Mouse (Mus musculus) hindbrain, embryonic 11.5 days (tissue): ENCODE results near the gene Lats1. TPM values are rescaled to one million over a fixed set of nuclear protein-coding genes. Genes with fewer than 3 reads are reported as not detected.
A peak's percentile ranks its signal among the peaks of the same experiment; 100 is the strongest.

ENCODE experiments used
- ATAC-seq: fragments of 200-750 bp; cut with Nextera tagmentation; 2 replicates; pipeline ENCODE4 v1.8.0; 2017; ENCODE audit warnings: mild to moderate bottlenecking, moderate TSS enrichment, moderate library complexity; ENCODE audit not compliant: low FRiP score
- DNase-seq: peaks from one replicate; pipeline ENCODE4 v3.0.0-alpha.2; 2015; ENCODE audit warnings: low spot score
- H3K27ac ChIP-seq: fragments of 300-500 bp; sonication (generic); 2 replicates; pipeline ENCODE4 v1.5.1; 2014; ENCODE audit warnings: mild to moderate bottlenecking, low read depth, low read length
- H3K27me3 ChIP-seq: fragments of 300-500 bp; sonication (generic); 2 replicates; pipeline ENCODE4 v1.6.1; 2014; ENCODE audit warnings: mild to moderate bottlenecking, low read length, moderate library complexity, mixed read lengths; ENCODE audit not compliant: control insufficient read depth, insufficient read depth
- H3K36me3 ChIP-seq: fragments of 300-500 bp; sonication (generic); 2 replicates; pipeline ENCODE4 v1.6.1; 2014; ENCODE audit warnings: mild to moderate bottlenecking, low read length, moderate library complexity, mixed read lengths; ENCODE audit not compliant: control insufficient read depth, insufficient read depth
- H3K4me1 ChIP-seq: fragments of 300-500 bp; sonication (generic); replicated peaks from 2 replicates; pipeline ENCODE4 v1.6.1; 2014; ENCODE audit warnings: low read length, mixed read lengths; ENCODE audit not compliant: control insufficient read depth, insufficient read depth
- H3K4me2 ChIP-seq: fragments of 300-500 bp; sonication (generic); replicated peaks from 2 replicates; pipeline ENCODE4 v1.6.1; 2014; ENCODE audit warnings: mild to moderate bottlenecking, low read depth, low read length
- H3K4me3 ChIP-seq: fragments of 300-500 bp; sonication (generic); 2 replicates; pipeline ENCODE4 v1.5.1; 2014; ENCODE audit warnings: low read depth, low read length
- H3K9ac ChIP-seq: fragments of 300-500 bp; sonication (generic); 2 replicates; pipeline ENCODE4 v1.6.1; 2014; ENCODE audit warnings: low read depth, low read length
- H3K9me3 ChIP-seq: fragments of 300-500 bp; sonication (generic); 2 replicates; pipeline ENCODE4 v1.6.1; 2016; ENCODE audit warnings: low read length; ENCODE audit not compliant: control insufficient read depth
- WGBS: fragments of 180-500 bp; shearing (Covaris S2); extraction: QIAGEN DNeasy Blood & Tissue Kit; methylation state at CpG from one replicate; pipeline ENCODE4 v1.1.7; 2014; 5-methylcytosine and 5-hydroxymethylcytosine counted together
- polyA plus RNA-seq: library from polyadenylated mRNA; unstranded; fragments of >200 nt; fragmentation: Nextera tagmentation; extraction: Ambion mirVana; gene quantifications from 2 replicates; pipeline ENCODE4 v1.2.1, GENCODE M21; 2014

The Lats1 gene
- polyA plus RNA-seq = 15.5 and 16.1 TPM in 2 replicates

DNA sequence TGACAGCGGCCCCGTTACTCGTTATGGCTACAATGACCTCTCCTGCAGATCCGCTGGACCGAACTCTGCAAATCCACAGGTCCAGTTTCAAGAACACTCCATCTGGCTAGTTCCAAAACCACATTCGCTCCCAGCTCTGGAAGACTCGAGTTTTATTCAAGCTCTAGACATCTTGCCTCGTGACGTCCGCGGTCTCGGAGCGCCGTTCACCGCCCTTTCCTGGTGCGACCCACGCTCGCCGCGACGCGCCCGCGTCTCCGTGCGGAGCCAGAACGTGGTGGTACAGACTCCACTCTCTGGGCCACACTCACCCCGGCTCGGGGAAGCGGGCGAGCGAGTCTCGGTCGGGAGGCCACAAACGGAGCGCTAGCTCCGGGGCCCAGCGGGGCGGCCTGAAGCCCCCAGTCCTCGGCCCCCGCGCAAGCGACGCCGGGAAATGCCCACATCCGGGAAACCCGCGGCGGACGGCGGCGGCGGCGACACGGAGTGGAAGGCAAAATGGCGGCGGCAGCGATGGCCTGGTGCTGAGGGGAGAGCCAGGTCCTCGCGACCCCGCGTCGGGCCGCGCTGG, at the start of gene Lats1, which contains the start of gene Pcmt1:
TSS of gene Lats1 (plus strand) at position 484 of the 571 bp plus-strand sequence.
TSS of gene Pcmt1 (minus strand) at position 406 of the 571 bp plus-strand sequence.
- Histone ChIP-seq H3K4me1 (peaks cover 8% of the 10 kb centered on the region; the same call in 1 of the 2 replicates), H3K27me3 (no peaks in the 10 kb centered on the region), H3K9ac (peak within 1 kb of the TSS; percentile 99), H3K27ac (peak within 1 kb of the TSS; percentile 94), H3K36me3 (no peaks in the 10 kb centered on the region), H3K9me3 (no peaks in the 10 kb centered on the region), H3K4me3 (peak within 1 kb of the TSS; percentile 100), H3K4me2 (peak within 1 kb of the TSS; percentile 76)
- DNase-seq (peak; percentile 91), ATAC-seq (peak; percentile 92)
- under 1% methylated on average over 65 of the region's 65 CpGs for WGBS

DNA sequence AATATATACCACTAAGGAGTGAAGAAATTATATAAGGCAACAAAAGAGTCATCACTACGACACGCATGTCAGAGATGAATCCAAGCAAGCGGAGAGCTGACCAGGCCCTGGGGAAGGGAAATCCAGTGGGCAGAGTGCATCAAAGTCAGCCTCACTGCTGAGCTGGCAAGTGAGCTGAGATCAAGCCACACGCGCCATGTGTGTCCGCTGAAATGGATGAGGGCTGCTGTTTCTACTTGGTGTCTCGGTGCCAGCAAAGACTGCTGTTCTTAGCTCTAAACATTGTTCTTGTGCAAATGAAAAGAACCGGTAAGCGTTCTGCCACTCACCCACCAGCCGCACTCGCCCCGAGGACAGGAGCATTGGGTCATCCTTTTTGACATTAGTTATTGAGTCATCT, 40.6 kb upstream of the Lats1 start:
- Histone ChIP-seq H3K9me3 (no peaks in the 10 kb centered on the region), H3K36me3 (0 out of 2 replicates have a peak, but pooled peaks cover 2% of the 10 kb centered on the region), H3K9ac (no peak overlapping the region), H3K4me2 (no peak overlapping the region), H3K27me3 (no peaks in the 10 kb centered on the region), H3K4me1 (no peaks in the 10 kb centered on the region), H3K4me3 (no peak overlapping the region), H3K27ac (no peak overlapping the region)
- 93% methylated on average over 12 of the region's 12 CpGs for WGBS
- no peak for DNase-seq
- ATAC-seq = no peak

DNA sequence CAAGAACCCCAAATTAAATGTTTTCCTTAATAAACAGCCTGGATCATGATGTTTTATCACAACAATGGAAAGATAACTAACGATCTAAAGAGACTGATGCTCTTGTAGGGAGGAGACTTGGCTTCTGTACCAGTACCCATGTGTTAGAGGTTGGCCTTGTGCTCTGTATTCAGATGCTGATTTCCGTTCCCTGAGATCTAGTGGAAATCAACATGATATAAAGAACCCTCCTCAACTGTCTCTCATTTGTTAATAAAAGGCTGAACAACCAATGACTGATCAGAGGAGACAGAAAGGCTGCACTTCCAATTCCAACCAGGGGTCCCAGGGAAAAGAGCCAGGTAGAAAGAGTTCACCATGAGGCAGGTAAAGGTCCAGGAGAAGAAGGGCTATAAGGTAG, 35.1 kb upstream of the Lats1 start:
- Histone ChIP-seq H3K27me3 (no peaks in the 10 kb centered on the region), H3K36me3 (peaks cover 4% of the 10 kb centered on the region; the same call in 1 of the 2 replicates), H3K4me3 (no peak overlapping the region), H3K9ac (no peak overlapping the region), H3K4me1 (no peaks in the 10 kb centered on the region), H3K4me2 (no peak overlapping the region), H3K9me3 (no peaks in the 10 kb centered on the region), H3K27ac (no peak overlapping the region)
- DNase-seq (no peak), ATAC-seq (no peak)
- WGBS = 90% methylated on average over 2 of the region's 2 CpGs

DNA sequence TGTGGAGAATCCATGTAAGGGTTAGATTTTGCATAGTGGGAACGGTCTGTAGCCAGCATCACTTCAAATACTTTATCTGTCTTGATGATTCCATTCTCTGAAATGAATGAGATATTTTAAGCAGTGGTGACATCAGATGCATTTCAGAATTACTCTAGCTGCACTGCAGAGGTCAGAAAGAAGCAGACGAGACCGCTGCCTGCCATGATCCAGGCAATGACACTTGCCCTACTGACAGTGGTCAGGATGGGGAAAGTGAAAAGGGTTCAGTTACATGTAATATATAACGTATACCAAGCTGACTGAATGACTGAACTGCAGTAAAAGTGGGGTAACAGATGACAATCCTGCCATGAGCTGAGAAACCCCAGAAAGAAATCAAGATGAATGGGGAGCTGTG, 32.0 kb upstream of the Lats1 start:
- 88% methylated on average over 4 of the region's 4 CpGs for WGBS

DNA sequence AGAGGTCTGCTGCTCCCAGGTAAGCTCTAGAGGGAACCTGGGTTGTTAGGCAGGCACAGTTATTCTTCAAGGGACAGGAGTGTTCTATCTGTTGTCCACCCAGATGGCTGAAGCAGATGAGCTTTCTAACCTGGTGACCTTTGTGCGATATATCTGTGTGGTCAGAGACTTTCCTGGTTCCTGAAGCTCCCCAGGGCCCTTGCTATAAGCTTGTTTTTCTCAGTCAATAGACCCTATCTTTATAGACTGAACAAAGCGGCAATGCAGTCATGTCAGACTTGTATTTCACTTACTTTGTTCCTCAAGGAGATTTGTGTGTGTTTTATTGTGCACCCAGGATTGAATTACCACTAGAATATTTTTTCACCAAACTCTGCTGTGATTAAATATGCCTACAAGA, 30.0 kb upstream of the Lats1 start:
- Histone ChIP-seq H3K27me3 (no peaks in the 10 kb centered on the region), H3K4me1 (no peaks in the 10 kb centered on the region)
- 94% methylated on average over 2 of the region's 2 CpGs for WGBS

More for the DNA sequence above, 32.0 kb upstream of the Lats1 start:
- DNase-seq (no peak), ATAC-seq (no peak)
- H3K4me3 ChIP-seq = no peak overlapping the region
- H3K4me1 ChIP-seq = no peaks in the 10 kb centered on the region
- H3K9ac ChIP-seq = no peak overlapping the region
- H3K27ac ChIP-seq = no peak overlapping the region
- H3K27me3 ChIP-seq = no peaks in the 10 kb centered on the region
- H3K9me3 ChIP-seq = no peaks in the 10 kb centered on the region
- H3K4me2 ChIP-seq = no peak overlapping the region
- H3K36me3 ChIP-seq = peaks cover 4% of the 10 kb centered on the region; the same call in 1 of the 2 replicates

DNA sequence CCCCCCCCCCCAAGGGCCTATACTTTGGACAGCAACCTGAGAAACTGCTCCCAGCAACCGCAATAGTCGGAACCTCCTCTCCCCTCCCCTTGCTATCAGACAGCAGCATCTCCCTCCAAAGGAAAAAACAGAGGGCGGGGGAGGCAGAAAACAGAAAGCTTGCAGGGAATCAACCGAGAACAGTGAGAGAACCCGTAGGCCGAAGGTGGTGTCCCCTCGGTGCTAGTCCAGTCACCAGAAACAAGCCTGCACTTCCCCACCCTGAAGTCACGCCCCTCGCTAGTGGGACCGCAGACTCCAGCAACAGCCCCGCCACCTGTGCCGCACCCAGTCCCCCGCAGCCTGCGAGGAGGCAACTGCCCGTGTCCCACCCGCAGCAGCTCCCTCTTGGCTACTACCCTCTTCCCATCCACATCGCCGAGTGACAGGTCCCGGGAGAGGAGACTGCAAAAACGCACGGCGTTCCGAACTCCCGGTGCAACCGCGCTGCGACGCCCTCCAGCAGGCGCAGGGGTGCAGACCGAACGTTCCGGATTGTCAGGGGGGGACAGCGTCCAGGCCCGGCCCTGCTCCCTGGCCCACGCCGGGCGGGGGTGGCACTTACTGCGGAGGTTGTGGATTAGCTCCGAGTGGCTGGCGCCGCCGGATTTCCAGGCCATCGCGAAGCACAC, 18.4 kb upstream of the Lats1 start:
- H3K4me1 ChIP-seq = no peaks in the 10 kb centered on the region
- under 1% methylated on average over 44 of the region's 44 CpGs for WGBS
- peak overlapping the region; percentile 90 for H3K9ac ChIP-seq
- H3K27me3 ChIP-seq = no peaks in the 10 kb centered on the region
- H3K9me3 ChIP-seq = no peaks in the 10 kb centered on the region
- no peaks in the 10 kb centered on the region for H3K36me3 ChIP-seq
- ATAC-seq (peak; percentile 83), DNase-seq (no peak)
- peak overlapping the region; percentile 86 for H3K4me2 ChIP-seq
- H3K27ac ChIP-seq = peak overlapping the region; percentile 87
- peak overlapping the region; percentile 90 for H3K4me3 ChIP-seq

More for the DNA sequence above, 30.0 kb upstream of the Lats1 start:
- no peak overlapping the region for H3K27ac ChIP-seq
- no peaks in the 10 kb centered on the region; the same call in 1 of the 2 replicates for H3K36me3 ChIP-seq
- no peak overlapping the region for H3K9ac ChIP-seq
- no peak for DNase-seq
- ATAC-seq = no peak
- no peak overlapping the region for H3K4me2 ChIP-seq
- H3K9me3 ChIP-seq = no peaks in the 10 kb centered on the region
- no peak overlapping the region for H3K4me3 ChIP-seq

DNA sequence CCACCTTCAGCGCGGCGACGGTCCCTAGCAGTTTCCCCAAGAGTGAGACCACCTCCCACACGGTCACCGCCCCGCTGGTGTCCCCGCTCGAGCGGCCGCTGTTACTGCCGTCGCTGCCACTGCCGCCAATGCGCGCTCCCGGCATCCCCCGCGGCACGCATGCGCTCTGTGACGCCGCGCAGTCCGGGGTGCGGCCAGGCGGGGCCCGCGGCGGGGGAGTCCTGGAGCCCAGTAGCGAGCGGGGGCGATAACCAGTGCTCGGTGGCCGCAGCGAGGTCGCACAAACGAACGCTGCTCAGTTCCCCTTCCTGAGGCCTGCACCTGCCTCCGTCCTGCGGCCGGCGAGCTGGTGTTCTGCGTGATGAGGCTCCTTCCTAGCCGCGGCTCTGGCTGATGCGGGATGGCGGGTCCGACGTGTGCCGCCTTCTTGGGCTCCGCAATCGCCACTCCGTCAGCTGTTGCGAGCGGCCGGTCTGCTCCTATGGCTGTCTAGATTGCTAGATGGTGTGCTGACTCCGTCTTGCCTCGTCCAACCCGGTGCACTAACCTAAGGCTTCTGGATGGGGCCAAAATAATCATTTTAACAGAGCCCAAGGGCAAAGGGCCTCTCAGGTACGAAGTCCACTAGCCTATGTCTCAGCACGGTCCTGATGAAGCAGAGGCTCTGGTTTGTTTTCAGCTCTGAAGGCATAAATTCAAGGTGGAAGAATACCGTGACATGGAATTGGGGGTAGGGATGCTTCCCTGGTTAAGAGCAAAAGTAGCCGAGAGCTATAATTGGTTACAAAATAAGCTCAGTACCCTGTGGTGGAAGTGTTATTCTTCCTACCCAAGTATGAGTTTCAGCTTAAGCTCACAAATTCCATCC, 17.6 kb upstream of the Lats1 start:
- DNase-seq = peak; percentile 95
- under 1% methylated on average over 63 of the region's 64 CpGs for WGBS
- Histone ChIP-seq H3K4me3 (peak overlapping the region; percentile 90), H3K27ac (peak overlapping the region; percentile 87), H3K27me3 (no peaks in the 10 kb centered on the region), H3K9me3 (no peaks in the 10 kb centered on the region), H3K4me1 (no peaks in the 10 kb centered on the region), H3K36me3 (no peaks in the 10 kb centered on the region), H3K9ac (peak overlapping the region; percentile 90), H3K4me2 (peak overlapping the region; percentile 86)
- peak; percentile 93 for ATAC-seq

DNA sequence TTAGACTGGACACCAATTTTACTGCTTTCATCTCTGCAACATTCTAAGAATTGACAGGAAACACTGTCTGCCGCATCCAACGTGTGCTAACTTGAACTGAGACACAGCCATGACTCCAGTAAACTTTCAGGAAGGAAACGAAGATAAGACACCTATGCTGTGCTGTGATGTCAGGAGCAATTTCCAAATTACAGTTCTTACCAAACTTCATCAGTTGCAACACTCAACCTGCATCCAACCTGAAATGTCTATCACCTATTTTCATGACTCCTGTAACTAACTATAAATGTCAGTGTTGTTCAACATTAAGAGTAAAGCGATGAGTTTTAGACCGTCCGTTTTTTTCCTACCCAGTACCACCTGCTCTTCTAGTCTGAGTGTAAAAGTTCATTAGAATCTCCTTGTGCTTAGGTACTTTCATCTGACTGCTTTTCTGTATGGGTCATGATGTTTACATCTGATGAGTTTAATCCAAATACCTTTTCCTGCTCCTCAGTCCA, 16.9 kb upstream of the Lats1 start:
- peak overlapping the region; percentile 90 for H3K9ac ChIP-seq
- H3K4me1 ChIP-seq = no peaks in the 10 kb centered on the region
- H3K27me3 ChIP-seq = no peaks in the 10 kb centered on the region
- DNase-seq (no peak), ATAC-seq (no peak)
- peak overlapping the region; percentile 86 for H3K4me2 ChIP-seq
- 72% methylated on average over 6 of the region's 6 CpGs for WGBS
- no peaks in the 10 kb centered on the region for H3K36me3 ChIP-seq
- H3K4me3 ChIP-seq = peak overlapping the region; percentile 90
- no peaks in the 10 kb centered on the region for H3K9me3 ChIP-seq
- H3K27ac ChIP-seq = peak overlapping the region; percentile 87; the same call in 1 of the 2 replicates
